In the genomic region with DNA sequence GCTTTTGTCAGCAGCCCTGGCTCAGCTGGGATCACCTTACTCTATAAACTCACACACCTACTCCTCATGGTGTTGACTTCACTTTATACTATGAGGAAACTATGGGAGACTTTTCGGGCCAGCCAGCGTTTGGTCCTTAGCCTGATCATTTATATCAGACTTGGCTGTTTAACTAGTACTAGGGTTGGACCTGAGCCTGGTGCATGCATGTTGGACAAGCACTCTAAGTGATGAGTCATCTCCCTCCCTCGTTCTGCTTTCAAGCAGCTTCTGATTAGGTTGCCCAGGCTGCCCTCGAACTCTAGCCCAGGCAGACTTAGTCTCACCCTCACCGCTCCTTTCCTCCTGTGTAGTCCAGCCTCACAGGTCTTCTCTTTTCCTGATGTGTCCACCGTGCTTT, we compare ENCODE assay signal across 8 mouse cellular contexts. TPM values are rescaled to one million over a fixed set of nuclear protein-coding genes. Genes with fewer than 3 reads are reported as not detected.
DNase-seq lines count a peak whose midpoint lies in the region; ATAC-seq and TF ChIP-seq lines count a peak whose summit lies in the region.

No protein-coding gene starts in this region.

- TF ChIP-seq RAD21 in MEL (IDR thresholded peaks at IDR 0.05; ENCODE audit: low read depth, low read length) = no peak

- no peak for TF ChIP-seq CTCF in intestine, postnatal 0 days (IDR thresholded peaks at IDR 0.05; ENCODE audit: low read depth)
- TF ChIP-seq CTCF in MEL (IDR thresholded peaks at IDR 0.05 in 2 of 3, conservative IDR thresholded peaks at IDR 0.05 in 1 of 3; ENCODE audit: control insufficient read depth in 1 of 3, insufficient read depth in 1 of 3, low read depth in 2 of 3, low read length in 3 of 3, poor library complexity in 1 of 3, severe bottlenecking in 1 of 3) = no peak

- H3K27me3 ChIP-seq in intestine, postnatal 0 days (replicated peaks; ENCODE audit: control insufficient read depth, insufficient read depth, low read length) = no peaks in the 10 kb centered on the region
- no peaks in the 10 kb centered on the region for H3K27me3 ChIP-seq in intestine, embryonic 15.5 days (replicated peaks)
- no peaks in the 10 kb centered on the region for H3K27me3 ChIP-seq in MEL (ENCODE audit: control insufficient read depth in 1 of 2, insufficient read depth in 2 of 2, low read length in 2 of 2)
- H3K27me3 ChIP-seq in liver, embryonic 12.5 days (replicated peaks) = no peaks in the 10 kb centered on the region

- no peak; a peak in 1 of 4 replicates for TF ChIP-seq POLR2A in MEL (IDR thresholded peaks at IDR 0.05; ENCODE audit: control insufficient read depth in 1 of 2, insufficient read depth in 1 of 2, low read depth in 1 of 2, low read length in 2 of 2, poor library complexity in 1 of 2)

- H3K4me3 ChIP-seq in intestine, postnatal 0 days (ENCODE audit: low read depth, low read length) = no peak overlapping the region
- H3K4me3 ChIP-seq in intestine, embryonic 15.5 days (replicated peaks) = no peak overlapping the region
- peak overlapping the region; percentile 30 to 100 for H3K4me3 ChIP-seq in MEL (ENCODE audit: control insufficient read depth in 1 of 2, insufficient read depth in 1 of 2, low read depth in 2 of 2, low read length in 2 of 2)
- peak overlapping the region; percentile 95 for H3K4me3 ChIP-seq in liver, embryonic 12.5 days

- peaks cover 16% of the 10 kb centered on the region for H3K36me3 ChIP-seq in intestine, postnatal 0 days (ENCODE audit: control insufficient read depth, insufficient read depth)
- peaks cover 7% of the 10 kb centered on the region; the same call in 1 of the 2 replicates for H3K36me3 ChIP-seq in intestine, embryonic 15.5 days
- peaks cover 9 to 10% of the 10 kb centered on the region in 2 experiments for H3K36me3 ChIP-seq in MEL (ENCODE audit: control insufficient read depth in 1 of 2, insufficient read depth in 2 of 2, low read length in 2 of 2)
- H3K36me3 ChIP-seq in liver, embryonic 12.5 days = peaks cover 41% of the 10 kb centered on the region

- DNase-seq in MEL (ENCODE audit: low read depth, low spot score) = peak; percentile 90
- DNase-seq in c-Kit-positive CD71-positive TER-119-negative erythroid progenitor cells, embryonic 14.5 days (ENCODE audit: low read depth) = peak; percentile 51
- DNase-seq in layer of hippocampus, adult 8-10 months (ENCODE audit: low spot score in 2 of 2) = no peak
- DNase-seq in cerebellum, adult 11 months = no peak
- no peak for DNase-seq in right cerebral cortex, postnatal 14 days

- peak overlapping the region; percentile 73; the same call in 1 of the 2 replicates for H3K4me2 ChIP-seq in intestine, postnatal 0 days (replicated peaks; ENCODE audit: low read depth)
- H3K4me2 ChIP-seq in intestine, embryonic 15.5 days (replicated peaks) = no peak overlapping the region; the same call in 1 of the 2 replicates
- peak overlapping the region; percentile 80 for H3K4me2 ChIP-seq in liver, embryonic 12.5 days

- H3K27ac ChIP-seq in intestine, postnatal 0 days (ENCODE audit: low read depth, low read length) = no peak overlapping the region
- no peak overlapping the region for H3K27ac ChIP-seq in intestine, embryonic 15.5 days
- peak overlapping the region; percentile 81 for H3K27ac ChIP-seq in MEL (ENCODE audit: control insufficient read depth, low read depth, low read length)
- peak overlapping the region; percentile 97 for H3K27ac ChIP-seq in liver, embryonic 12.5 days

- peak; percentile 30 to 56; a peak in 2 of 4 replicates for TF ChIP-seq EP300 in MEL (IDR thresholded peaks at IDR 0.05; ENCODE audit: low read depth in 1 of 2, low read length in 2 of 2)

- no peaks in the 10 kb centered on the region for H3K9me3 ChIP-seq in intestine, postnatal 0 days (ENCODE audit: control insufficient read depth)
- H3K9me3 ChIP-seq in intestine, embryonic 15.5 days = no peaks in the 10 kb centered on the region
- no peaks in the 10 kb centered on the region for H3K9me3 ChIP-seq in MEL (replicated peaks; ENCODE audit: insufficient read depth, low read length)
- no peaks in the 10 kb centered on the region for H3K9me3 ChIP-seq in liver, embryonic 12.5 days (replicated peaks)

- no peak for ATAC-seq in intestine, postnatal 0 days
- ATAC-seq in intestine, embryonic 15.5 days = no peak
- peak; percentile 35; the same call in 1 of the 2 replicates for ATAC-seq in liver, embryonic 12.5 days

- peaks cover 28% of the 10 kb centered on the region for H3K79me2 ChIP-seq in MEL (ENCODE audit: control insufficient read depth, insufficient read depth, low read length, poor library complexity)

- H3K9ac ChIP-seq in intestine, postnatal 0 days (ENCODE audit: low read depth, low read length) = no peak overlapping the region
- no peak overlapping the region for H3K9ac ChIP-seq in intestine, embryonic 15.5 days
- H3K9ac ChIP-seq in MEL (ENCODE audit: control insufficient read depth, low read depth, low read length, poor library complexity, severe bottlenecking) = peak overlapping the region; percentile 40; the same call in 1 of the 2 replicates
- H3K9ac ChIP-seq in liver, embryonic 12.5 days = peak overlapping the region; percentile 97

- H3K4me1 ChIP-seq in intestine, postnatal 0 days (replicated peaks; ENCODE audit: control insufficient read depth, insufficient read depth, low read length) = 0 out of 2 replicates have a peak, but pooled peaks cover 4% of the 10 kb centered on the region
- H3K4me1 ChIP-seq in intestine, embryonic 15.5 days (replicated peaks) = peaks cover 6% of the 10 kb centered on the region; the same call in 1 of the 2 replicates
- H3K4me1 ChIP-seq in MEL (ENCODE audit: control insufficient read depth in 1 of 2, insufficient read depth in 2 of 2, low read length in 2 of 2) = peaks cover 8 to 17% of the 10 kb centered on the region in 2 experiments
- H3K4me1 ChIP-seq in liver, embryonic 12.5 days = peaks cover 28% of the 10 kb centered on the region

- 68% methylated on average over 6 of the region's 6 CpGs for WGBS in intestine, postnatal 0 days
- WGBS in intestine, embryonic 15.5 days = 77% methylated on average over 6 of the region's 6 CpGs
- WGBS in liver, embryonic 12.5 days (ENCODE audit: insufficient replicate concordance) = 54% methylated on average over 6 of the region's 6 CpGs

TF ChIP-seq in MEL, 35 proteins besides CTCF, POLR2A, EP300 and RAD21:
- TF ChIP-seq ETS1 (IDR thresholded peaks at IDR 0.05; ENCODE audit: low read depth, low read length) (peak; percentile 50), RCOR1 (IDR thresholded peaks at IDR 0.05; ENCODE audit: low read depth, low read length) (no peak), MXI1 (IDR thresholded peaks at IDR 0.05; ENCODE audit: low read depth, low read length) (peak; percentile 47; the same call in 1 of the 2 replicates), MAX (IDR thresholded peaks at IDR 0.05; ENCODE audit: low read length) (peak; percentile 49), GATA1 (IDR thresholded peaks at IDR 0.05; ENCODE audit: low read depth, low read length) (no peak), USF2 (IDR thresholded peaks at IDR 0.05; ENCODE audit: borderline replicate concordance in 1 of 2, insufficient read depth in 1 of 2, low read depth in 1 of 2, low read length in 2 of 2) (no peak), JUND (IDR thresholded peaks at IDR 0.05; ENCODE audit: low read depth, low read length) (peak; percentile 88), ELF1 (IDR thresholded peaks at IDR 0.05; ENCODE audit: low read depth, low read length) (no peak), MYC (IDR thresholded peaks at IDR 0.05; ENCODE audit: low read depth, low read length) (peak; percentile 58), HCFC1 (IDR thresholded peaks at IDR 0.05; ENCODE audit: low read depth, low read length) (no peak; the same call in 1 of the 2 replicates), SIN3A (IDR thresholded peaks at IDR 0.05; ENCODE audit: low read length) (peak; percentile 18; the same call in 1 of the 2 replicates), CHD2 (IDR thresholded peaks at IDR 0.05; ENCODE audit: low read length) (no peak), BHLHE40 (IDR thresholded peaks at IDR 0.05; ENCODE audit: borderline replicate concordance, low read depth, low read length) (no peak)

RNA-seq across cellular contexts. Expression of a gene that starts 2.3 kb away (rescaled TPM):
- 5.9 and 6.8 TPM in 2 replicates for polyA plus RNA-seq in intestine, postnatal 0 days (2015; fragmentation: Nextera tagmentation; extraction: Ambion mirVana)
- polyA plus RNA-seq in intestine, embryonic 15.5 days (2015; fragmentation: Nextera tagmentation; extraction: Ambion mirVana) = 5.9 and 6.3 TPM in 2 replicates
- total RNA-seq in MEL (2012; rRNA removed) = 9.4 and 11.1 TPM in 2 replicates
- 10 to 100 TPM in 1 of 2 experiments, not detected in 1; 22.9 TPM for polyA plus RNA-seq in MEL (2012; ENCODE audit: insufficient read depth in 1 of 2, insufficient read length in 2 of 2, low read depth in 1 of 2, low replicate concordance in 2 of 2, missing spikeins in 1 of 2)
- 8.2 and 9.6 TPM in 2 replicates for polyA plus RNA-seq in liver, embryonic 12.5 days (2016; fragmentation: Nextera tagmentation; extraction: Ambion mirVana)
- 10 to 100 TPM; 20.6 to 23.8 (median 21.0) TPM for total RNA-seq in layer of hippocampus, adult 8-10 months (2022)

RNA-seq across cellular contexts. Expression of a gene that starts 6.7 kb away (rescaled TPM):
- polyA plus RNA-seq in intestine, postnatal 0 days (2015; fragmentation: Nextera tagmentation; extraction: Ambion mirVana) = 0.05 and 0.08 TPM in 2 replicates
- polyA plus RNA-seq in intestine, embryonic 15.5 days (2015; fragmentation: Nextera tagmentation; extraction: Ambion mirVana) = 0.10 and 0.15 TPM in 2 replicates
- not detected in 2 replicates for total RNA-seq in MEL (2012; rRNA removed)
- polyA plus RNA-seq in MEL (2012; ENCODE audit: insufficient read depth in 1 of 2, insufficient read length in 2 of 2, low read depth in 1 of 2, low replicate concordance in 2 of 2, missing spikeins in 1 of 2) = under 1 TPM in 1 of 2 experiments, not detected in 1; 0.03 TPM
- 0.05 and 0.06 TPM in 2 replicates for polyA plus RNA-seq in liver, embryonic 12.5 days (2016; fragmentation: Nextera tagmentation; extraction: Ambion mirVana)
- under 1 TPM; 0.27 to 0.33 (median 0.30) TPM for total RNA-seq in layer of hippocampus, adult 8-10 months (2022)

Comparison
In these comparisons a context has a peak if more than half of its experiments do, and no peak if none do; other contexts are left out.
1. H3K27ac ChIP-seq: peak in MEL (single experiment) and liver, embryonic 12.5 days (single experiment); none in intestine, postnatal 0 days (single experiment) and intestine, embryonic 15.5 days (single experiment).
2. H3K4me3 ChIP-seq: peak in MEL (2 of 2) and liver, embryonic 12.5 days (single experiment); none in intestine, postnatal 0 days (single experiment) and intestine, embryonic 15.5 days (single experiment).
3. H3K9ac ChIP-seq: peak in MEL (single experiment) and liver, embryonic 12.5 days (single experiment); none in intestine, postnatal 0 days (single experiment) and intestine, embryonic 15.5 days (single experiment).
4. DNase-seq: peak in MEL (single experiment) and c-Kit-positive CD71-positive TER-119-negative erythroid progenitor cells, embryonic 14.5 days (single experiment); none in layer of hippocampus, adult 8-10 months (0 of 2), cerebellum, adult 11 months (single experiment) and right cerebral cortex, postnatal 14 days (single experiment).